Mouse (Mus musculus) c-Kit-positive CD71-negative TER-119-negative erythroid progenitor cells, embryonic 14.5 days (primary cell): Measurements from ENCODE around the gene Lyzl6.
A peak's percentile ranks its signal among the peaks of the same experiment; 100 is the strongest.

Experiments
- DNase-seq: peaks from one replicate; pipeline ENCODE4 v3.0.0-alpha.2; 2013; ENCODE audit warnings: low read depth

Gene Lyzl6

GRCm38 (mm10) chr11:103645731-103646130 lies 7.0 kb upstream of the Lyzl6 start:
- DNase-seq, result no peak

- no peak for DNase-seq
Observed at GRCm38 (mm10) chr11:103643211-103643610, 4.5 kb upstream of the Lyzl6 start.

- DNase-seq, result peak; percentile 41
Observed at GRCm38 (mm10) chr11:103639407-103639946, 787 bp upstream of the Lyzl6 start.

- no peak for DNase-seq
Observed at GRCm38 (mm10) chr11:103636261-103636660, 2.4 kb downstream of the Lyzl6 start.

- DNase-seq, result no peak
Observed at GRCm38 (mm10) chr11:103635481-103635880, 3.2 kb downstream of the Lyzl6 start.

GRCm38 (mm10) chr11:103634806-103635205 lies 3.9 kb downstream of the Lyzl6 start:
- no peak for DNase-seq

- no peak for DNase-seq
Observed at GRCm38 (mm10) chr11:103627453-103627852, 11.2 kb downstream of the Lyzl6 start.

GRCm38 (mm10) chr11:103621040-103621439 lies 17.6 kb downstream of the Lyzl6 start, which contains the start of gene Gm884:
Gm884 (minus strand) TSS chr11:103621140.
- DNase-seq, result no peak

GRCm38 (mm10) chr11:103610772-103611171 lies 27.9 kb downstream of the Lyzl6 start:
- DNase-seq, result no peak

- DNase-seq, result no peak
Observed at GRCm38 (mm10) chr11:103606611-103607010, 32.1 kb downstream of the Lyzl6 start.
